26 mouse cellular contexts compared by ENCODE assay signal in genomic region chr5:26206066-26206765, GRCm38 (mm10). TPM values are rescaled to one million over a fixed set of nuclear protein-coding genes. Genes with fewer than 3 reads are reported as not detected.
DNase-seq lines count a peak whose midpoint lies in the region; ATAC-seq and TF ChIP-seq lines count a peak whose summit lies in the region.
"Had no signal": no experiment of that assay in that cellular context is flagged by ENCODE, and none has a peak within 500 bp of the region (broad histone marks: within the 10 kb centered on the region; RNA-seq: fewer than 3 reads in every experiment).

No protein-coding gene starts in this region.

- TF ChIP-seq CTCF in brain, embryonic 14.5 days (IDR thresholded peaks at IDR 0.05; ENCODE audit: borderline replicate concordance, extremely low read depth, insufficient read depth, insufficient read length), result no peak

- ATAC-seq in forebrain, embryonic 13.5 days, result no peak
- ATAC-seq in neural tube, embryonic 12.5 days (ENCODE audit: low FRiP score, low read depth), result 0 out of 2 replicates have a peak, but pooled peaks have one; percentile 52
- ATAC-seq: activated CD4-positive, CD25-positive, alpha-beta regulatory T cell, adult 4 months; CD4-positive, CD25-positive, alpha-beta regulatory T cell, adult 4 months; inflammation-experienced regulatory T-cells, adult 6 months; lung, postnatal 0 days had no signal

- no peak overlapping the region for H3K4me2 ChIP-seq in forebrain, embryonic 13.5 days
- H3K4me2 ChIP-seq in neural tube, embryonic 12.5 days (replicated peaks), result no peak overlapping the region
- H3K4me2 ChIP-seq: heart, embryonic 13.5 days had no signal

- 72% methylated on average over 6 of the region's 6 CpGs for WGBS in forebrain, embryonic 10.5 days
- WGBS in forebrain, embryonic 13.5 days, result 67% methylated on average over 6 of the region's 6 CpGs
- 72% methylated on average over 6 of the region's 6 CpGs for WGBS in neural tube, embryonic 12.5 days

- H3K36me3 ChIP-seq in forebrain, embryonic 10.5 days (replicated peaks), result no peaks in the 10 kb centered on the region
- H3K36me3 ChIP-seq in forebrain, embryonic 13.5 days (ENCODE audit: poor library complexity, severe bottlenecking), result no peaks in the 10 kb centered on the region
- H3K36me3 ChIP-seq in neural tube, embryonic 12.5 days, result no peaks in the 10 kb centered on the region
- H3K36me3 ChIP-seq: heart, embryonic 13.5 days had no signal

- no peak for DNase-seq in forebrain, embryonic 10.5 days (ENCODE audit: extremely low spot score, low spot score)
- peak; percentile 5 to 16 for DNase-seq in kidney, postnatal 4 days
- no peak for DNase-seq in kidney, postnatal 14 days
- DNase-seq in brain, embryonic 14.5 days (ENCODE audit: low read depth), result peak; percentile 16
- DNase-seq in cerebellum, adult 9-11 months, result no peak
- DNase-seq in gastrocnemius, adult 8-10 months (ENCODE audit: low spot score in 2 of 2), result no peak
- DNase-seq: adrenal gland, postnatal 14 days; cerebellum, adult 11-12 months; gastrocnemius, adult 2 months; kidney, adult 9 months; liver; thymus, postnatal 36 days had no signal

- H3K4me1 ChIP-seq in forebrain, embryonic 10.5 days, result peaks cover 27% of the 10 kb centered on the region
- peaks cover 12% of the 10 kb centered on the region; the same call in 1 of the 2 replicates for H3K4me1 ChIP-seq in forebrain, embryonic 13.5 days
- H3K4me1 ChIP-seq in neural tube, embryonic 12.5 days, result peaks cover 3% of the 10 kb centered on the region; the same call in 1 of the 2 replicates
- H3K4me1 ChIP-seq: heart, embryonic 13.5 days had no signal

- TF ChIP-seq POLR2A in brain, embryonic 14.5 days (IDR thresholded peaks at IDR 0.05; ENCODE audit: borderline replicate concordance, extremely low read depth, insufficient read depth, insufficient read length, poor library complexity, severe bottlenecking), result no peak

- peak overlapping the region; percentile 56 for H3K27ac ChIP-seq in forebrain, embryonic 10.5 days
- H3K27ac ChIP-seq in forebrain, embryonic 13.5 days, result no peak overlapping the region
- H3K27ac ChIP-seq in neural tube, embryonic 12.5 days, result no peak overlapping the region
- H3K27ac ChIP-seq: gastrocnemius, adult 2 months; heart, embryonic 13.5 days; layer of hippocampus, adult 2 months had no signal

- H3K4me3 ChIP-seq in forebrain, embryonic 10.5 days, result no peak overlapping the region
- H3K4me3 ChIP-seq in forebrain, embryonic 13.5 days, result no peak overlapping the region
- no peak overlapping the region for H3K4me3 ChIP-seq in neural tube, embryonic 12.5 days
- H3K4me3 ChIP-seq: gastrocnemius, adult 2 months; heart, embryonic 13.5 days; layer of hippocampus, adult 2 months had no signal

- peaks cover 26% of the 10 kb centered on the region for H3K27me3 ChIP-seq in forebrain, embryonic 10.5 days (ENCODE audit: poor library complexity, severe bottlenecking)
- H3K27me3 ChIP-seq in forebrain, embryonic 13.5 days, result no peaks in the 10 kb centered on the region
- H3K27me3 ChIP-seq in neural tube, embryonic 12.5 days (replicated peaks), result no peaks in the 10 kb centered on the region
- H3K27me3 ChIP-seq: heart, embryonic 13.5 days had no signal

- H3K9ac ChIP-seq in forebrain, embryonic 13.5 days, result no peak overlapping the region
- no peak overlapping the region for H3K9ac ChIP-seq in neural tube, embryonic 12.5 days
- H3K9ac ChIP-seq: heart, embryonic 13.5 days had no signal

- no peaks in the 10 kb centered on the region for H3K9me3 ChIP-seq in forebrain, embryonic 10.5 days
- H3K9me3 ChIP-seq in forebrain, embryonic 13.5 days (replicated peaks), result no peaks in the 10 kb centered on the region
- no peaks in the 10 kb centered on the region for H3K9me3 ChIP-seq in neural tube, embryonic 12.5 days
- H3K9me3 ChIP-seq: heart, embryonic 13.5 days had no signal

RNA-seq across cellular contexts. Expression of gene Gm7361, which starts 51.3 kb away (rescaled TPM):
- polyA plus RNA-seq in forebrain, embryonic 10.5 days (2016; fragmentation: Nextera tagmentation; extraction: Ambion mirVana), result not detected in 2 replicates
- not detected in 2 replicates for polyA plus RNA-seq in forebrain, embryonic 13.5 days (2015; fragmentation: Nextera tagmentation; extraction: Ambion mirVana)
- 0.57 and 0.71 TPM in 2 replicates for polyA plus RNA-seq in brain, embryonic 14.5 days (2012; rRNA removed)
- polyA plus RNA-seq in neural tube, embryonic 12.5 days (2016; fragmentation: Nextera tagmentation; extraction: Ambion mirVana), result not detected in 2 replicates
- not detected for total RNA-seq in gastrocnemius, adult 8-10 months (2022)
- total RNA-seq: adrenal gland, postnatal 14 days; ES-E14; gastrocnemius, adult 2 months; granulocyte monocyte progenitor cell, adult 5-6 weeks; heart, postnatal 25 days; left cerebral cortex, adult 18-20 months; megakaryocyte, adult 5-6 weeks had no signal
- polyA plus RNA-seq: activated CD4-positive, CD25-positive, alpha-beta regulatory T cell, adult 4 months; CD4-positive, CD25-positive, alpha-beta regulatory T cell, adult 4 months; heart, embryonic 13.5 days; inflammation-experienced regulatory T-cells, adult 6 months; liver, embryonic 16.5 days; lung, postnatal 0 days had no signal

Comparison
In these comparisons a context has a peak if more than half of its experiments do, and no peak if none do; other contexts are left out.
1. DNase-seq: peak in kidney, postnatal 4 days (2 of 2) and brain, embryonic 14.5 days (single experiment); none in forebrain, embryonic 10.5 days (single experiment), kidney, postnatal 14 days (single experiment), cerebellum, adult 9-11 months (single experiment) and gastrocnemius, adult 8-10 months (0 of 2).